ENCODE assay signal across 12 mouse cellular contexts in the genomic region with DNA sequence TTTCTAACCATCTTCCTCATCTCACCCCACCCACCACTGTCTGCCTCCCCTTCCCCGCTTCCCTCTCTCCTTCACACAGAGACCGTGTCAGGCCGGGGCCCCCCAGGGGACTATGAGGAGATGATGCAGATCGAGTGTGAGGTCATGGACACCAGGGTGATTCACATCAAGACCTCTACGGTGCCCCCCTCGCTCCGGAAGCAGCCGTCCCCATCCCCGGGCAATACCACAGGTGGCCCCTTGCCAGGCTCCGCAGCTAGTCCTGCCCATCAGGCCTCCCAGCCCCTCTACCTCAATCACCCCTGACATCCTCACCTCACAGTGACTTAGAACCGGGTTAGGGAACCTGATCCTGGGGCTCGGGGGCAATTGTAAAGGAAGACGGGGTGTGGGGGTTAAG. TPM values are rescaled to one million over a fixed set of nuclear protein-coding genes. Genes with fewer than 3 reads are reported as not detected.
DNase-seq lines count a peak whose midpoint lies in the region; ATAC-seq and TF ChIP-seq lines count a peak whose summit lies in the region.
"Had no signal": no experiment of that assay in that cellular context is flagged by ENCODE, and none has a peak within 500 bp of the region (broad histone marks: within the 10 kb centered on the region; RNA-seq: fewer than 3 reads in every experiment).

No protein-coding gene starts in this region.

- H3K4me3 ChIP-seq in gastrocnemius, adult 2 months, result no peak overlapping the region
- H3K4me3 ChIP-seq in small intestine, adult 2 months (ENCODE audit: low read depth, low read length), result no peak overlapping the region
- H3K4me3 ChIP-seq: embryonic facial prominence, embryonic 13.5 days; forebrain, embryonic 12.5 days; limb, embryonic 13.5 days had no signal

- H3K36me3 ChIP-seq in small intestine, adult 2 months (ENCODE audit: control insufficient read depth, insufficient read depth, low read length), result peaks cover 32% of the 10 kb centered on the region

- no peak for ATAC-seq in erythroblast, adult 5-6 weeks (replicated peaks; ENCODE audit: low FRiP score, poor library complexity, severe bottlenecking)

- peak; percentile 60 for DNase-seq in gastrocnemius, adult 2 months
- no peak for DNase-seq in gastrocnemius, adult 18-20 months (ENCODE audit: low spot score)
- peak; percentile 47 for DNase-seq in kidney, postnatal 10 days
- no peak for DNase-seq in kidney, adult 18-20 months
- peak; percentile 45 for DNase-seq in cerebellum, adult 9-10 months

- intact Hi-C loops in gastrocnemius, adult 2 months (cut with DNase I), result loop anchor here (1.0 kb wide), 1 partner anchor 59 kb away; no protein-coding TSS in a partner anchor

- WGBS in small intestine, adult 2 months, result 92% methylated on average over 13 of the region's 13 CpGs

- peaks cover 7% of the 10 kb centered on the region for H3K4me1 ChIP-seq in small intestine, adult 2 months (ENCODE audit: control insufficient read depth, insufficient read depth, insufficient read length, low read length)

- TF ChIP-seq POLR2A in small intestine, adult 2 months (IDR thresholded peaks at IDR 0.05; ENCODE audit: low read depth, low read length), result no peak

- H3K27ac ChIP-seq in gastrocnemius, adult 2 months, result peak overlapping the region; percentile 86
- H3K27ac ChIP-seq in small intestine, adult 2 months (ENCODE audit: insufficient read depth, low read depth, low read length), result 0 out of 2 replicates have a peak overlapping the region, but pooled peaks have one; percentile 67
- H3K27ac ChIP-seq: embryonic facial prominence, embryonic 13.5 days; forebrain, embryonic 12.5 days; limb, embryonic 13.5 days had no signal

- TF ChIP-seq CTCF in gastrocnemius, adult 2 months (IDR thresholded peaks at IDR 0.05), result no peak
- no peak for TF ChIP-seq CTCF in small intestine, adult 2 months (IDR thresholded peaks at IDR 0.05; ENCODE audit: extremely low read depth, insufficient read length, insufficient replicate concordance, low read depth, low read length)

- H3K27me3 ChIP-seq in small intestine, adult 2 months (ENCODE audit: control insufficient read depth, insufficient read depth, low read length), result no peaks in the 10 kb centered on the region

RNA-seq across cellular contexts. Expression of gene Atf6b, which starts 7.4 kb away (rescaled TPM):
- total RNA-seq in gastrocnemius, adult 2 months (2021), result 1 to 10 TPM; 7.1 to 9.1 TPM
- total RNA-seq in gastrocnemius, adult 18-20 months (2021), result 1 to 10 TPM; 5.9 to 7.9 TPM
- 26.6 and 48.0 TPM in 2 replicates for polyA plus RNA-seq in small intestine, adult 2 months (2012; rRNA removed)
- 4.2 and 6.9 TPM in 2 replicates for total RNA-seq in erythroblast, adult 5-6 weeks (2015; ENCODE audit: low replicate concordance)
- 4.0 and 6.1 TPM in 2 replicates for total RNA-seq in erythroblast, adult 5-6 weeks (2017; ENCODE audit: low replicate concordance)

RNA-seq across cellular contexts. Expression of gene Fkbpl, which starts 9.8 kb away (rescaled TPM):
- 1 to 10 TPM; 4.5 to 9.3 TPM for total RNA-seq in gastrocnemius, adult 2 months (2021)
- total RNA-seq in gastrocnemius, adult 18-20 months (2021), result 1 to 10 TPM; 5.7 to 6.0 TPM
- 2.5 and 9.3 TPM in 2 replicates for polyA plus RNA-seq in small intestine, adult 2 months (2012; rRNA removed)
- not detected in 2 replicates for total RNA-seq in erythroblast, adult 5-6 weeks (2015; ENCODE audit: low replicate concordance)
- 0.42 and 3.9 TPM in 2 replicates for total RNA-seq in erythroblast, adult 5-6 weeks (2017; ENCODE audit: low replicate concordance)

RNA-seq across cellular contexts. Expression of gene Tnxb, which starts 15.9 kb away (rescaled TPM):
- total RNA-seq in gastrocnemius, adult 2 months (2021), result 10 to 100 TPM; 30.7 to 41.6 TPM
- total RNA-seq in gastrocnemius, adult 18-20 months (2021), result 10 to 100 TPM; 28.3 to 32.8 TPM
- polyA plus RNA-seq in small intestine, adult 2 months (2012; rRNA removed), result 12.1 and 12.5 TPM in 2 replicates
- not detected in 2 replicates for total RNA-seq in erythroblast, adult 5-6 weeks (2015; ENCODE audit: low replicate concordance)
- not detected in 2 replicates for total RNA-seq in erythroblast, adult 5-6 weeks (2017; ENCODE audit: low replicate concordance)

RNA-seq across cellular contexts. Expression of gene Prrt1, which starts 25.1 kb away (rescaled TPM):
- under 1 TPM; 0.28 to 0.36 TPM for total RNA-seq in gastrocnemius, adult 2 months (2021)
- total RNA-seq in gastrocnemius, adult 18-20 months (2021), result under 1 TPM; 0.30 to 0.38 TPM
- 5.5 and 8.0 TPM in 2 replicates for polyA plus RNA-seq in small intestine, adult 2 months (2012; rRNA removed)
- not detected in 2 replicates for total RNA-seq in erythroblast, adult 5-6 weeks (2015; ENCODE audit: low replicate concordance)
- not detected in 2 replicates for total RNA-seq in erythroblast, adult 5-6 weeks (2017; ENCODE audit: low replicate concordance)
- total RNA-seq: MEL had no signal
- polyA plus RNA-seq: liver, embryonic 16.5 days had no signal

RNA-seq across cellular contexts. Expression of gene Ppt2, which starts 26.1 kb away (rescaled TPM):
- 10 to 100 TPM; 40.5 to 42.2 TPM for total RNA-seq in gastrocnemius, adult 2 months (2021)
- total RNA-seq in gastrocnemius, adult 18-20 months (2021), result 10 to 100 TPM; 36.0 to 38.3 TPM
- polyA plus RNA-seq in small intestine, adult 2 months (2012; rRNA removed), result 17.3 and 22.0 TPM in 2 replicates
- 13.6 and 21.3 TPM in 2 replicates for total RNA-seq in erythroblast, adult 5-6 weeks (2015; ENCODE audit: low replicate concordance)
- 2.9 and 3.3 TPM in 2 replicates for total RNA-seq in erythroblast, adult 5-6 weeks (2017; ENCODE audit: low replicate concordance)

Comparison
In these comparisons a context has a peak if more than half of its experiments do, and no peak if none do; other contexts are left out.
1. DNase-seq: peak in gastrocnemius, adult 2 months (single experiment), kidney, postnatal 10 days (single experiment) and cerebellum, adult 9-10 months (single experiment); none in gastrocnemius, adult 18-20 months (single experiment) and kidney, adult 18-20 months (single experiment).
2. RNA of gene Tnxb, which starts 15.9 kb away (total RNA-seq): 30.7 to 41.6 TPM in gastrocnemius, adult 2 months and 28.3 to 32.8 TPM in gastrocnemius, adult 18-20 months; not detected in erythroblast, adult 5-6 weeks; every median in the first group is over 10 times any median in the second.